Mouse (Mus musculus) liver, embryonic 16.5 days (tissue): ENCODE data around the gene Dcun1d4. TPM values are rescaled to one million over a fixed set of nuclear protein-coding genes. Genes with fewer than 3 reads are reported as not detected.
A peak's percentile ranks its signal among the peaks of the same experiment; 100 is the strongest.
"Not testable (repeated sequence)": the region's sequence is repeated elsewhere in the genome, so short reads cannot be mapped to it uniquely, and the experiment has no call there.

ENCODE experiments used
- ATAC-seq: fragments of 200-750 bp; cut with Nextera tagmentation; 2 replicates; pipeline ENCODE4 v1.8.0; 2017; ENCODE audit warnings: low read depth, mild to moderate bottlenecking, moderate number of reproducible peaks, moderate library complexity
- H3K27ac ChIP-seq: fragments of 300-500 bp; sonication (generic); 2 replicates; pipeline ENCODE4 v1.5.1; 2014; ENCODE audit warnings: mild to moderate bottlenecking, low read length
- H3K27me3 ChIP-seq: fragments of 300-500 bp; sonication (generic); 2 replicates; pipeline ENCODE4 v1.6.1; 2014; ENCODE audit warnings: low read depth, low read length, mixed read lengths; ENCODE audit not compliant: control insufficient read depth, insufficient read depth
- H3K36me3 ChIP-seq: fragments of 300-500 bp; sonication (generic); 2 replicates; pipeline ENCODE4 v1.6.1; 2014; ENCODE audit warnings: mild to moderate bottlenecking; ENCODE audit not compliant: control insufficient read depth, insufficient read depth
- H3K4me1 ChIP-seq: fragments of 300-500 bp; sonication (generic); 2 replicates; pipeline ENCODE4 v1.6.1; 2014; ENCODE audit warnings: low read depth, low read length, mixed read lengths; ENCODE audit not compliant: control insufficient read depth
- H3K4me2 ChIP-seq: fragments of 300-500 bp; sonication (generic); 2 replicates; pipeline ENCODE4 v1.6.1; 2014; ENCODE audit warnings: low read depth, low read length, mixed read lengths
- H3K4me3 ChIP-seq: fragments of 300-500 bp; sonication (generic); 2 replicates; pipeline ENCODE4 v1.5.1; 2014; ENCODE audit warnings: low read depth, mild to moderate bottlenecking, low read length
- H3K9ac ChIP-seq: fragments of 300-500 bp; sonication (generic); 2 replicates; pipeline ENCODE4 v1.6.1; 2014; ENCODE audit warnings: low read depth, low read length
- H3K9me3 ChIP-seq: fragments of 300-500 bp; sonication (generic); replicated peaks from 2 replicates; pipeline ENCODE4 v1.6.1; 2016; ENCODE audit warnings: low read length; ENCODE audit not compliant: control insufficient read depth
- WGBS: fragments of 180-500 bp; shearing (Covaris S2); extraction: QIAGEN DNeasy Blood & Tissue Kit; methylation state at CpG from one replicate; pipeline ENCODE4 v1.1.7; 2014; ENCODE audit not compliant: insufficient replicate concordance; 5-methylcytosine and 5-hydroxymethylcytosine counted together
- polyA plus RNA-seq: library from polyadenylated mRNA; unstranded; fragments of >200 nt; fragmentation: Nextera tagmentation; extraction: Ambion mirVana; gene quantifications from 2 replicates; pipeline ENCODE4 v1.2.1, GENCODE M21; 2015

The Dcun1d4 gene
- polyA plus RNA-seq, 1 experiment from 2014 or later, result 2.5 TPM

DNA sequence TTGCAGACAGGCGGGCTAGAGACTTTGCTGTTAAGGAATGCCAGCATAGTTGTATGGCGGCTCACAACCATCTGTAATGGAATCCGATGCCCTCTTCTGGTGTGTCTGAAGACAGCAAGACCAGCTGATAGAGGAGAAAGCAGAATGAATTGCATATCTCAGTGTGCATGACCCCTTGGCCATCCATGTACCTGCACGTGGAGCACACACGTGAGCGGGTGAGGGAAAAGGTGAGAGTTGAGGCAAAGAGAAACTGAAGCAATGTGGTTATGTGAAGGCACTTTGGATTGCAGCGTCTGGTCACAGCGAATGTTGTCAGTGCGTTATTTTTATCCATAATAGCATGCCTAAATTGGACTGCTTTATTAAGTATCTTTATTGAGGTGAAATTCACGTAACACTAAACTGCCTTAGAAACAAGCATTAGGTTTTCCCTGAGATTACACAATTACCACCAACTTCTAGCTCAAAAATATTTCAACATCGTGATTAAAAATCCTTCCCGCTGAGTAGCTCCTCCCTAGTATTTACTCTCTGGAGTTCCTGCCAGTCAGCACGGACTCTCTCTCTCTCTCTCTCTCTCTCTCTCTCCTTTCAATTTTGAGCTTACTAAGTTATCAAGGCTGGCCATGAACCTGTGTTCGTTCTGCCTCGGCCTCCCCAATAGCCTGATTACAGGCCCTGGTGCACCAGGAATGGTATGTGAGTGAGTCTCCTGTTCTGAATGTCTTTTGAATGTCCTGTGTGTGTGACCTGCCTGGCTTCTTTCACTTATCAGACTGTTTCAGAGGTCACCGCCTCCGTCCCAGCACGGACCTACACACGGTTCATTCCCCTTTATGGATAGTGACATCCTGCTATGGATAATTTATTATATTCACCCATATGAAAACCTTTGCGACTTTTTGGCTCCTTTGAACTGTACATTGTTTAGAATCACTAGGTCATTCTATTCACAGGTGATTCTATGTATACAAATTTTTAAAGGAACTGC lies 6.1 kb upstream of the Dcun1d4 start:
- H3K36me3 ChIP-seq, result no peaks in the 10 kb centered on the region
- H3K4me2 ChIP-seq, result no peak overlapping the region
- H3K27ac ChIP-seq, result no peak overlapping the region
- no peak overlapping the region for H3K9ac ChIP-seq
- no peak for ATAC-seq
- H3K4me3 ChIP-seq, result no peak overlapping the region
- H3K27me3 ChIP-seq, result no peaks in the 10 kb centered on the region
- WGBS, result 68% methylated on average over 20 of the region's 20 CpGs
- no peaks in the 10 kb centered on the region for H3K9me3 ChIP-seq
- H3K4me1 ChIP-seq, result no peaks in the 10 kb centered on the region

DNA sequence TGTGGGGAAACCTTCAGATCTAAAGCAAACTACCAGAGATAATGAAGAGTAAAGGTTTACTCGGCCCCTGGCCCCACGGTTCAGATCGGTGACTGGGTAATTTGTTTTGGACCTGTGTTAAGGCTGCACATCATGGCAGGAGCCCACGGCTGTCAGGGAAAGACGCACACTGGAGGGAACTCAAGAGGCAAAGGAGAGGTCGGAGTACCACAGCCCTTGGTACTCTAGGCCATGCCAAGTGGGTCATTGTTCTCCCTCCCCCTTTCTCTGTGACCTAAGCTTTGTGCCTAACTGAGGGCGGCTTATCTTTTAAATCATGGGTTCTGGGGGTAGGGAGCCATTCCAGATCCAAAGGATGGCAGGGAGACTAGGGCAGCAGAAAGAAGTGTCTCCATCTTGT lies 601 bp downstream of the Dcun1d4 start:
- 72% methylated on average over 7 of the region's 7 CpGs for WGBS
- ATAC-seq, result no peak
- no peaks in the 10 kb centered on the region; the same call in 1 of the 2 replicates for H3K27me3 ChIP-seq

DNA sequence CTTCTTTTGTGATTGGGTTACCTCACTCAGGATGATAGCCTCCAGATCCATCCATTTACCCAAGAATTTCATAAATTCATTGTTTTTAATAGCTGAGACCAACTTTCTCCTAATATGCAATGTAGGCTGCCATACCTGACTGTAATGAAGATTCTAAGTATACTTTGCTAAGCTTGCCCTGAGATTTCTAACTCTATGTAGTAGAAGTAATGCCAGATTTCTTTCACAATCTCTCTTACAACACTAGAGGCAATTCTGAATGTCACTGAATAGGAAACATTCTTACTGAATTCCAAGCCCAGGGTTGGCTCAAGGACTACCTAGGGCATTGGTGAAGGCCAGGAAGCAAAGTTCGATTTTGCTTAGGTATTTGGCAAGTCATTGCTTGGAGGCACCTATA lies 1.6 kb downstream of the Dcun1d4 start:
- WGBS, result 63% methylated on average over 1 of the region's 1 CpGs
- not testable (repeated sequence) for H3K4me1 ChIP-seq, H3K4me2 ChIP-seq, H3K9ac ChIP-seq, H3K4me3 ChIP-seq, H3K27me3 ChIP-seq, H3K9me3 ChIP-seq, H3K36me3 ChIP-seq, ATAC-seq, H3K27ac ChIP-seq

More for the DNA sequence above, 601 bp downstream of the Dcun1d4 start:
- no peak overlapping the region for H3K27ac ChIP-seq
- no peak overlapping the region for H3K4me2 ChIP-seq
- H3K9me3 ChIP-seq, result no peaks in the 10 kb centered on the region
- H3K4me1 ChIP-seq, result no peaks in the 10 kb centered on the region
- H3K36me3 ChIP-seq, result no peaks in the 10 kb centered on the region
- H3K4me3 ChIP-seq, result no peak overlapping the region
- H3K9ac ChIP-seq, result no peak overlapping the region

DNA sequence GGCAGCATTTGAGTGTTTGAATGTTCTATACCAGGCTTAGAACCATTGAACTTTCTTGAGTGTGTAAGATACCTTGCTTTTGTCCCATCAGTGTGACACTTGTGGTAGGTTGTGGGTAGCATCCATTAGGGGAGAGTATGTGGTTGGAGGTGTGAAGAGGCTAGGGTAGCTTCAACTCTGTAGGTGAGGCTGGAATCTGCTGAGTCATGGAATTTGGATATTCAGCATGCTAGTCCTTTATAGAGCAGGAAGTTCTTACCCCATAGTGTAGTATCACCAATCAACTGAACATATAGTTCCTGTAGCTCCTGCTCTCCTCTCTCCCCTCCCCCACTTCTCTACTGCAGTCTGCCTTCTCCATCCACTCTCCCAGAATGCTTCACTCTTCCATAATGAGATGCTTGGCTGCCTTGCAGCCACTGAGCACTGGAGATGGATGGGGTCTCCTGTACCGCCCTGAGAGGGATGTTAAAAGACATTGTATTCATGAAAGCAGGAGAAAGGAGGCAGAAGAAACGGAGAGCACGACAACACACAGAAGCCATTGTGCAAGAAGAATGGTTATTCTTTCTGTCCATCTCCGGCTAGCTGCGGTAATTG lies 3.3 kb downstream of the Dcun1d4 start:
- Histone ChIP-seq H3K27ac (no peak overlapping the region), H3K4me3 (no peak overlapping the region), H3K9me3 (no peaks in the 10 kb centered on the region), H3K36me3 (no peaks in the 10 kb centered on the region), H3K27me3 (no peaks in the 10 kb centered on the region; the same call in 1 of the 2 replicates), H3K4me1 (no peaks in the 10 kb centered on the region), H3K4me2 (no peak overlapping the region), H3K9ac (no peak overlapping the region)
- ATAC-seq, result no peak
- 56% methylated on average over 5 of the region's 5 CpGs for WGBS

DNA sequence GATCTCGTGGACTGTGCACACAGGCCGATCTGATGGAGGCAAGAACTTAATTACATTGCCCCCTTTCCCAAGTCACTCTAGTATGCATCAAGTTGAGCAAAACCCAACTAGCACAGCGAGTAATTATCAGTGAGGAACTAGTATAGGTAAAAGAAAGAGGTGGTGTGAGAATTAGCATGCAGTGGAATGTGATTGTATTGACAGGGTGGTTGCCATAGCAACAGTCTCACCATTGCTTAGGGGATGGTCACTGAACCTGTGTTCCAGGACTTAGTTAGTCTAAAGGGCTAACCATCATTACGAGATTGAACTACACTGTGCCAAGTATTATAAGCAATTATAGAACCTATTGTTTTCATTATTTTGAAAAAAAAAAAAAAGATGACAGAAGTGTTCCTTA lies 5.7 kb downstream of the Dcun1d4 start:
- Histone ChIP-seq H3K27me3 (no peaks in the 10 kb centered on the region; the same call in 1 of the 2 replicates), H3K9me3 (no peaks in the 10 kb centered on the region), H3K36me3 (no peaks in the 10 kb centered on the region), H3K4me3 (no peak overlapping the region), H3K4me2 (no peak overlapping the region), H3K9ac (no peak overlapping the region), H3K4me1 (peaks cover 8% of the 10 kb centered on the region), H3K27ac (no peak overlapping the region)
- WGBS, result 44% methylated on average over 4 of the region's 4 CpGs
- ATAC-seq, result no peak

DNA sequence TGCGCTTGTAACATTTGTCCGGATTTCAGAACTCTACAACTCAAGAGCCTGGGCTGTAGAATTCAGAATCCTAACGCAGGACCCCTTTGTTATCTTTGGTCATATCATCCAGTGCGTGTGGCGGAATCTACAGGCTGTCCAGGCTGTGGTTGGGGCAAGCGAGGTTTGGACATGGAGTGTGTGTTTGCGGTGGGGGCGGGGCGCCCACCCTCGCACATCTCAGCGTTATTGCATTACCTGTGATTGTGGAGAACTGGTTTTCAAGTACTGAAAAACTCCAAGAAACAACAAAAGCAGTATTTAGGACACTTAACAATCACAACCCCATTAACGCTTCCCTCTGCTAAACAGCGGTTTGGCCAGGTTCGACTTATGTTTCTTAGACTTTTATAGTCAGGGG lies 9.1 kb downstream of the Dcun1d4 start:
- Histone ChIP-seq H3K9me3 (no peaks in the 10 kb centered on the region), H3K4me1 (peaks cover 12% of the 10 kb centered on the region), H3K27me3 (no peaks in the 10 kb centered on the region; the same call in 1 of the 2 replicates), H3K27ac (no peak overlapping the region), H3K9ac (peak overlapping the region; percentile 58), H3K4me3 (peak overlapping the region; percentile 81), H3K4me2 (peak overlapping the region; percentile 99), H3K36me3 (no peaks in the 10 kb centered on the region)
- no peak for ATAC-seq
- WGBS, result 5% methylated on average over 14 of the region's 14 CpGs

DNA sequence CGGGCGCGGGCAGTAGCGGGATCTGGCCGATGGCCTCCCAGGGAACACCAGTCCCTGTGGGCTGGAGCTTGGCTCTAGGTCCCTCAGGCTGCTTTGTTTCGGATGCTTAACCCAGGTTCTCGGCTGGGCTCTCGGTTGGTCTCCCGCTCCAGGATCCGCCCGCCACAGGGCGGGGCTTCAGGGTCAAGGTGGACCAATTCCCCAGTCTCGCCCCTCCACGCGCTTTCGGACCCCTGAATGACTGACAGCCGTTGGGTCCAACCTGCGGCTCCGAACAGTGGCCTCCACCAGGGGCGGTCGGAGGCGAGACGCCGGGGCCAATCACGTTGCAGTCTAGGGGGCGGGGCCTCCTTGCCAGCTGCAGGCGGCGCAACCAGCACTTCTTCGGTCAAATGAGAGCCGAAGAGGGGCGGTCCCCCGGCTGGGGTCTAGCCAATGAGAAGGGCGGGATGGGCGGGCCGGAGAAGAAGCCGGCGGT lies 9.8 kb downstream of the Dcun1d4 start:
- H3K9ac ChIP-seq, result peak overlapping the region; percentile 66
- H3K27me3 ChIP-seq, result no peaks in the 10 kb centered on the region; the same call in 1 of the 2 replicates
- H3K4me2 ChIP-seq, result peak overlapping the region; percentile 99
- peaks cover 12% of the 10 kb centered on the region for H3K4me1 ChIP-seq
- ATAC-seq, result peak; percentile 93
- H3K27ac ChIP-seq, result 0 out of 2 replicates have a peak overlapping the region, but pooled peaks have one; percentile 14
- H3K9me3 ChIP-seq, result no peaks in the 10 kb centered on the region
- no peaks in the 10 kb centered on the region for H3K36me3 ChIP-seq
- under 1% methylated on average over 37 of the region's 37 CpGs for WGBS
- H3K4me3 ChIP-seq, result peak overlapping the region; percentile 81

DNA sequence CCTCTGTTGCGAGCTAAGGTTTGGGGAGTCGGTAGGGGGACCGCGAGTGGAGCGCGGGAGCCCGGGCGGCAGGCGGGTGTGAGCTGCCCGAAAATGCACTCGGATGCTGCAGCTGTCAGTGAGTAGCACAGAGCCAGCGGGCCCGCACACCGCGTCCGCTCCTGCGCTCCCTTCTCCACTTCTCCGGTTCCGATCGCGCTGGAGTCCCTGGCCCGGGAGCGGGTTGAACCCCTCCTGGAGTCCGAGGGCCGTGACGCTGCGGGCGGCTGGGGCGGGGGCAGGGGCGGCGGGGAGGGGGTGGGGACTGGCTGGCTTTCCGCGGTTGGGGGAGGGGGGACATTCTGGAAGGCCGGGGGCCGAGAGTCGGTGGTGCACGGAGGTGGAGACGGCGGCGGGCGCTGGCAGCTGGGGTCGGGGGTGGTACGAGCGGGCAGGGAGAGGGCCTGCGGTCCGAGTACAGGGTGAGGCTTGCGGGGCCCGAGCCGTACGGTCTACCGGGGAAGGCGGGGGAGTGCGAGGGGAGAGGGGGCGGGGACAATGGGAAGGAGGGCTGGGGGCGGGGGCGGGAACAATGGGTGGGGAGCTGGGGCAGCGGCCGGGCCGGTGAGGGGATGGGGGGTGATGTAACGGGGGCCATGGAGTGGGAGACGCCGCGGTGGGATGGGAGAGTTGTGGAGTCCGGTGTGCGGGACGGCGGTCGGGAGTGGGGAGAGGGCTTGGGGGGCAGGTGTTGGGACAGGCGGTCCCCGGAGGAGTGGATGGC lies 10.5 kb downstream of the Dcun1d4 start:
- Histone ChIP-seq H3K4me1 (peaks cover 12% of the 10 kb centered on the region), H3K9ac (peak overlapping the region; percentile 66), H3K36me3 (no peaks in the 10 kb centered on the region), H3K4me2 (peak overlapping the region; percentile 99), H3K27ac (0 out of 2 replicates have a peak overlapping the region, but pooled peaks have one; percentile 41), H3K4me3 (peak overlapping the region; percentile 81), H3K9me3 (no peaks in the 10 kb centered on the region), H3K27me3 (no peaks in the 10 kb centered on the region; the same call in 1 of the 2 replicates)
- ATAC-seq, result peak; percentile 4; the same call in 1 of the 2 replicates
- under 1% methylated on average over 63 of the region's 70 CpGs for WGBS
